Mouse (Mus musculus): ENCODE data around the gene Tiam1. TPM values are rescaled to one million over a fixed set of nuclear protein-coding genes. Genes with fewer than 3 reads are reported as not detected.

Gene Tiam1
- total and polyA plus RNA-seq, 3 experiments: 1.8 to 5.3 (median 2.9) TPM

DNA sequence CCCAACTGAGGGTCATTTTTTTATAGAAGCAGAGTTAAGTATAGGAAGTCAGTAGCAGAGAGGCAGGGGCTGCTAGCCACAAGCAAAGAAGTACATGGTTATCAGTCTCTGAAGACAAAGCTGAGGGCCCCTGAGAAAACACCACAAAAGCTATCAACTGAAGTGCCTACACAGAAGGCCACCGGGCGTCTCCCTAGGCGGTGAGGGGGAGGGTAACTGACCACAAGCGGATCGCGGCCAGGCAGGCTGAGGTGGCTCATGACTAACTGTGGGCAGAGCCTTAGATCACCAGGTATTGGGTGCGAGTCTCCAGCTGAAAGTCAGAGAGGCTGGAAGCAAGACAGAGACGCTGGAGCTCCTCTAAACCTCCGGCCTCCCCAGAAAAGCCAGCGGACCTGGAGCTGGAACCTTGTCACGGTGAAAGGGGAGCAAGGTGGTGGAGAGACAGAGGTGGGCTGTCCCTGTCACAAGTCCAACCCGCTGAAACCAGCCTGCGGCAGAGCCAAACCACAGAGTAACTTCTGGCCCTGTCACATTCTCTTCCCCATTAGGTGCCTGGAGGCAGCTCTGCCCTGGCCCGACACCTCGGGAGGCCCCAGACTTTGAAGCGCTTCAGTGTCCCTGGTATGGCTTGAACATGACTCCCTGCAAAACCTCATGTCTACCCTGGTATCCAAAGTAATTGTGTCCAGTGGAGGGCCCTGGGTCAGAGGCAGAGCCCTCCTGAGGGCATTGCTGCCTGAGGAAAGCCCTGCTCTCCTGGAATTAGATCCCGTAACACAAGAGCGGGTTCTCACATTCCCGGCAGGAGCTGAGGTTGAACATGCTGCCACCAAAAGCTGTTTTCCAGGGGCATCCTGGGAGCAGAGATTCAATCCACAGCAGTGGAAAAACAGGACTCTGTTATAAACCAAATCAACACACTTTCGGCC lies 271.3 kb downstream of the Tiam1 start:
- ATAC-seq (ENCODE audit: extremely low read depth, insufficient number of reproducible peaks, low FRiP score, poor library complexity, severe bottlenecking): peak; percentile 58
- Histone ChIP-seq H3K4me1 (ENCODE audit: insufficient read depth, low read depth, low read length) (peaks cover 51% of the 10 kb centered on the region), H3K27me3 (ENCODE audit: insufficient read depth, low read length) (no peaks in the 10 kb centered on the region), H3K9me3 (replicated peaks) (peaks cover 52% of the 10 kb centered on the region), H3K4me3 (ENCODE audit: low read depth, low read length) (peak overlapping the region; percentile 63; the same call in 1 of the 2 replicates), H3K36me3 (replicated peaks) (peaks cover 2% of the 10 kb centered on the region)
- DNase-seq (ENCODE audit: low spot score): peak; percentile 22
- no peak for TF ChIP-seq GATA1 (IDR thresholded peaks at IDR 0.05; ENCODE audit: borderline replicate concordance, low read length)
- no peak for TF ChIP-seq GATA2 (IDR thresholded peaks at IDR 0.05; ENCODE audit: borderline replicate concordance, low read depth, low read length)
- TF ChIP-seq POLR2AphosphoS5 (IDR thresholded peaks at IDR 0.05; ENCODE audit: insufficient replicate concordance, low read depth, low read length): no peak
- no peak for TF ChIP-seq CTCF (IDR thresholded peaks at IDR 0.05; ENCODE audit: low read depth, low read length)
- no peak for TF ChIP-seq TAL1 (conservative IDR thresholded peaks at IDR 0.05; ENCODE audit: low read depth, low read length)

DNA sequence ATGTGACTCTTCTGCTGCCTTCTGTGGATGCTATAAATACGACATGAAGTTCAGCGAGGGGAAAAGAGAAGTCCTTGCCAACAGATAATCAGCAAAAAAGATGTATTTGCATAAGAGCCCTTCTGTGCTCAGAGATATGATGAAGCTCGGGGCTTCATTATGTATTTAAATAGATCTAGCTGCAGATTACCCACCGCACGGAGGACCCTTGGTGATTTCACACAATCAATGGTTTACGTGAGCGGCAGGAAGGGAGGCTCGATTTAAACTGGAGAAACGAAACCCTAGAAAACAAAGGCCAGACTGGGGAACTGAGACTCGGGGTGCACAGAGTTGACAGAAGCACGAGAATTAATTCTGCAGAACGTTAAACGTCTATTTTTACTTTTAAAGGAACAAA lies 272.2 kb downstream of the Tiam1 start:
- Histone ChIP-seq H3K4me1 (ENCODE audit: insufficient read depth, low read depth, low read length) (peaks cover 51% of the 10 kb centered on the region), H3K36me3 (replicated peaks) (peaks cover 2% of the 10 kb centered on the region), H3K4me3 (ENCODE audit: low read depth, low read length) (peak overlapping the region; percentile 63; the same call in 1 of the 2 replicates), H3K9me3 (replicated peaks) (peaks cover 55% of the 10 kb centered on the region), H3K27me3 (ENCODE audit: insufficient read depth, low read length) (no peaks in the 10 kb centered on the region)
- TF ChIP-seq GATA2 (IDR thresholded peaks at IDR 0.05; ENCODE audit: borderline replicate concordance, low read depth, low read length) (no peak), POLR2AphosphoS5 (IDR thresholded peaks at IDR 0.05; ENCODE audit: insufficient replicate concordance, low read depth, low read length) (no peak), GATA1 (IDR thresholded peaks at IDR 0.05; ENCODE audit: borderline replicate concordance, low read length) (no peak), CTCF (IDR thresholded peaks at IDR 0.05; ENCODE audit: low read depth, low read length) (no peak), TAL1 (conservative IDR thresholded peaks at IDR 0.05; ENCODE audit: low read depth, low read length) (peak; percentile 33; the same call in 1 of the 2 replicates)
- DNase-seq (ENCODE audit: low spot score) (peak; percentile 11), ATAC-seq (ENCODE audit: extremely low read depth, insufficient number of reproducible peaks, low FRiP score, poor library complexity, severe bottlenecking) (peak; percentile 54)

- DNase-seq (ENCODE audit: low spot score): no peak
- TF ChIP-seq TAL1 (conservative IDR thresholded peaks at IDR 0.05; ENCODE audit: low read depth, low read length): no peak
- Histone ChIP-seq H3K36me3 (replicated peaks) (peaks cover 2% of the 10 kb centered on the region), H3K4me3 (ENCODE audit: low read depth, low read length) (no peak overlapping the region), H3K27me3 (ENCODE audit: insufficient read depth, low read length) (no peaks in the 10 kb centered on the region), H3K4me1 (ENCODE audit: insufficient read depth, low read depth, low read length) (peaks cover 51% of the 10 kb centered on the region), H3K9me3 (replicated peaks) (peaks cover 57% of the 10 kb centered on the region)
- ATAC-seq (ENCODE audit: extremely low read depth, insufficient number of reproducible peaks, low FRiP score, poor library complexity, severe bottlenecking): no peak
Observed at GRCm38 (mm10) chr16:89870059-89870458, 273.5 kb downstream of the Tiam1 start.

DNA sequence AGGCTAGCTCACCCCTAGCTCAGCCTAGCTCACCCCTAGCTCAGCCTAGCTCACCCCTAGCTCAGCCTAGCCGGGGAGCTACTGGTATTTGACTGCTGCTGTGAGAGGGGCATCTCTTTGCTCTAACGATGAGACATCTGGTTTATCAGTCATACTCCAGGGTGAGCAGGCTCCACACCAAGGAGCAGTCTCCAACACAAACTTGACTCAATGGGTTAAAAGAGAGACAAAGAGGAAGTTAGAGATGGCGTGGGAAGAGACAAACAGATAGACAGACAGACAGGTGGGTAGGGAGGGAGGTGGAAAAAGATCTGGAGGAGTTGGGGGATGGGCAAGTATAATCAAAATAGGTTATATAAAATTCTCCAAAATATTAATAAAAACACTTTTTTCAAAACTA lies 275.1 kb downstream of the Tiam1 start:
- DNase-seq (ENCODE audit: low spot score) (no peak), ATAC-seq (ENCODE audit: extremely low read depth, insufficient number of reproducible peaks, low FRiP score, poor library complexity, severe bottlenecking) (no peak)
- Histone ChIP-seq H3K27me3 (ENCODE audit: insufficient read depth, low read length) (no peaks in the 10 kb centered on the region), H3K4me3 (ENCODE audit: low read depth, low read length) (no peak overlapping the region), H3K36me3 (replicated peaks) (peaks cover 2% of the 10 kb centered on the region), H3K9me3 (replicated peaks) (peaks cover 58% of the 10 kb centered on the region), H3K4me1 (ENCODE audit: insufficient read depth, low read depth, low read length) (peaks cover 42% of the 10 kb centered on the region)
- TF ChIP-seq GATA1 (IDR thresholded peaks at IDR 0.05; ENCODE audit: borderline replicate concordance, low read length): no peak
- TF ChIP-seq TAL1 (conservative IDR thresholded peaks at IDR 0.05; ENCODE audit: low read depth, low read length): no peak
- no peak for TF ChIP-seq GATA2 (IDR thresholded peaks at IDR 0.05; ENCODE audit: borderline replicate concordance, low read depth, low read length)
- no peak for TF ChIP-seq CTCF (IDR thresholded peaks at IDR 0.05; ENCODE audit: low read depth, low read length)
- no peak for TF ChIP-seq POLR2AphosphoS5 (IDR thresholded peaks at IDR 0.05; ENCODE audit: insufficient replicate concordance, low read depth, low read length)

GRCm38 (mm10) chr16:89867212-89867829 lies 276.2 kb downstream of the Tiam1 start:
- H3K9me3 ChIP-seq (replicated peaks): peaks cover 60% of the 10 kb centered on the region
- ATAC-seq (ENCODE audit: extremely low read depth, insufficient number of reproducible peaks, low FRiP score, poor library complexity, severe bottlenecking) (no peak), DNase-seq (ENCODE audit: low spot score) (no peak)
- no peaks in the 10 kb centered on the region for H3K27me3 ChIP-seq (ENCODE audit: insufficient read depth, low read length)
- H3K4me3 ChIP-seq (ENCODE audit: low read depth, low read length): no peak overlapping the region
- peaks cover 2% of the 10 kb centered on the region for H3K36me3 ChIP-seq (replicated peaks)
- peaks cover 36% of the 10 kb centered on the region for H3K4me1 ChIP-seq (ENCODE audit: insufficient read depth, low read depth, low read length)
- TF ChIP-seq TAL1 (conservative IDR thresholded peaks at IDR 0.05; ENCODE audit: low read depth, low read length) (no peak), CTCF (IDR thresholded peaks at IDR 0.05; ENCODE audit: low read depth, low read length) (no peak), POLR2AphosphoS5 (IDR thresholded peaks at IDR 0.05; ENCODE audit: insufficient replicate concordance, low read depth, low read length) (no peak), GATA2 (IDR thresholded peaks at IDR 0.05; ENCODE audit: borderline replicate concordance, low read depth, low read length) (no peak), GATA1 (IDR thresholded peaks at IDR 0.05; ENCODE audit: borderline replicate concordance, low read length) (no peak)

DNA sequence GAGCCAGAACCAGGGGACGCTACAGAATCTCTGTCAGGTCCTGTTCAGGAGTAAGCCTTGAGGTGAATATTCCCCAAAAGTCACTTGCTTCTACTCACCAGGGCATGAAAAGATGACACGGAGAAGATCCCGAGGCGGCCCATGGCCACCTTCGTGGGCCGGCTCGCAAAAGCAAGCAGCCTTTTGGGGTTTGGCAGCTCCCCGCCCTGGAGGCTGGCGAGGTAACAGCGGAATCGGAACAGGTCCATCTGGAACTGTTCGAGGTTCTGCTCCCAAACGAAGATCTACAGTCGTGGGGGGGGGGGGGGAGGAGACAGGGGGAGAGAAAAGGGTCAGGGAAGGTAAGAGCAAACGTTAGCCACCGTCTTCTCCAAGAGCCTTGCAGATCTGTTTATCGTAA lies 278.4 kb downstream of the Tiam1 start:
- Histone ChIP-seq H3K4me1 (ENCODE audit: insufficient read depth, low read depth, low read length) (peaks cover 15% of the 10 kb centered on the region), H3K9me3 (replicated peaks) (peaks cover 60% of the 10 kb centered on the region), H3K27me3 (ENCODE audit: insufficient read depth, low read length) (no peaks in the 10 kb centered on the region), H3K4me3 (ENCODE audit: low read depth, low read length) (no peak overlapping the region), H3K36me3 (replicated peaks) (peaks cover 2% of the 10 kb centered on the region)
- ATAC-seq (ENCODE audit: extremely low read depth, insufficient number of reproducible peaks, low FRiP score, poor library complexity, severe bottlenecking) (no peak), DNase-seq (ENCODE audit: low spot score) (no peak)
- TF ChIP-seq GATA1 (IDR thresholded peaks at IDR 0.05; ENCODE audit: borderline replicate concordance, low read length) (no peak), TAL1 (conservative IDR thresholded peaks at IDR 0.05; ENCODE audit: low read depth, low read length) (no peak), GATA2 (IDR thresholded peaks at IDR 0.05; ENCODE audit: borderline replicate concordance, low read depth, low read length) (no peak), CTCF (IDR thresholded peaks at IDR 0.05; ENCODE audit: low read depth, low read length) (no peak), POLR2AphosphoS5 (IDR thresholded peaks at IDR 0.05; ENCODE audit: insufficient replicate concordance, low read depth, low read length) (no peak)
